Mouse (Mus musculus) midbrain, embryonic 13.5 days (tissue): ENCODE data around the gene Eif3l. TPM values are rescaled to one million over a fixed set of nuclear protein-coding genes. Genes with fewer than 3 reads are reported as not detected.
"Not testable (repeated sequence)": the region's sequence is repeated elsewhere in the genome, so short reads cannot be mapped to it uniquely, and the experiment has no call there.

Experiments used
- ATAC-seq: fragments of 200-750 bp; cut with Nextera tagmentation; 2 replicates; pipeline ENCODE4 v1.8.0; 2017; ENCODE audit warnings: mild to moderate bottlenecking, moderate TSS enrichment, moderate library complexity
- H3K27ac ChIP-seq: fragments of 300-500 bp; sonication (generic); 2 replicates; pipeline ENCODE4 v1.5.1; 2015; ENCODE audit warnings: inconsistent platforms, mild to moderate bottlenecking, moderate library complexity
- H3K27me3 ChIP-seq: fragments of 300-500 bp; sonication (generic); 2 replicates; pipeline ENCODE4 v1.6.1; 2015; ENCODE audit warnings: mild to moderate bottlenecking, inconsistent platforms
- H3K36me3 ChIP-seq: fragments of 300-500 bp; sonication (generic); 2 replicates; pipeline ENCODE4 v1.6.1; 2015; ENCODE audit warnings: mild to moderate bottlenecking, inconsistent platforms
- H3K4me1 ChIP-seq: fragments of 300-500 bp; sonication (generic); replicated peaks from 2 replicates; pipeline ENCODE4 v1.6.1; 2015; ENCODE audit warnings: inconsistent platforms
- H3K4me2 ChIP-seq: fragments of 300-500 bp; sonication (generic); replicated peaks from 2 replicates; pipeline ENCODE4 v1.6.1; 2015; ENCODE audit warnings: moderate library complexity, mild to moderate bottlenecking, inconsistent platforms
- H3K4me3 ChIP-seq: fragments of 300-500 bp; sonication (generic); replicated peaks from 2 replicates; pipeline ENCODE4 v1.5.1; 2015; ENCODE audit warnings: mild to moderate bottlenecking, inconsistent platforms
- H3K9ac ChIP-seq: fragments of 300-500 bp; sonication (generic); replicated peaks from 2 replicates; pipeline ENCODE4 v1.6.1; 2015; ENCODE audit warnings: mild to moderate bottlenecking, inconsistent platforms
- H3K9me3 ChIP-seq: fragments of 300-500 bp; sonication (generic); 2 replicates; pipeline ENCODE4 v1.6.1; 2016; ENCODE audit warnings: mild to moderate bottlenecking, inconsistent platforms
- WGBS: fragments of 180-500 bp; shearing (Covaris S2); methylation state at CpG from one replicate; pipeline ENCODE4 v1.1.7; 2015; 5-methylcytosine and 5-hydroxymethylcytosine counted together
- polyA plus RNA-seq: library from polyadenylated mRNA; unstranded; fragments of >200 nt; fragmentation: Nextera tagmentation; extraction: Ambion mirVana; gene quantifications from 2 replicates; pipeline ENCODE4 v1.2.1, GENCODE M21; 2015

Gene Eif3l
- 180 and 186 TPM in 2 replicates for polyA plus RNA-seq

GRCm38 (mm10) chr15:79074913-79075532 is at the start of gene Eif3l:
Gene Eif3l (plus strand): TSS chr15:79075179.
- H3K9me3 ChIP-seq, result no peaks in the 10 kb centered on the region
- H3K27me3 ChIP-seq, result 0 out of 2 replicates have a peak, but pooled peaks cover 3% of the 10 kb centered on the region
- peak within 1 kb of the TSS; percentile 86 for H3K9ac ChIP-seq
- peak within 1 kb of the TSS; percentile 97 for H3K4me2 ChIP-seq
- peak; percentile 91 for ATAC-seq
- under 1% methylated on average over 49 of the region's 49 CpGs for WGBS
- H3K27ac ChIP-seq, result peak within 1 kb of the TSS; percentile 78
- peak within 1 kb of the TSS; percentile 93 for H3K4me3 ChIP-seq
- H3K4me1 ChIP-seq, result peaks cover 25% of the 10 kb centered on the region
- peaks cover 36% of the 10 kb centered on the region for H3K36me3 ChIP-seq

- Histone ChIP-seq H3K4me2 (peak overlapping the region; percentile 45), H3K9me3 (no peaks in the 10 kb centered on the region), H3K4me1 (peaks cover 44% of the 10 kb centered on the region), H3K4me3 (peak overlapping the region; percentile 2), H3K27ac (no peak overlapping the region), H3K9ac (peak overlapping the region; percentile 17; the same call in 1 of the 2 replicates), H3K36me3 (no peaks in the 10 kb centered on the region), H3K27me3 (peaks cover 8% of the 10 kb centered on the region; the same call in 1 of the 2 replicates)
- no peak for ATAC-seq
- 8% methylated on average over 15 of the region's 18 CpGs for WGBS
Observed at GRCm38 (mm10) chr15:79025687-79026308, 49.2 kb upstream of the Eif3l start.

- H3K9me3 ChIP-seq, result no peaks in the 10 kb centered on the region
- no peaks in the 10 kb centered on the region for H3K36me3 ChIP-seq
- H3K27ac ChIP-seq, result no peak overlapping the region
- H3K9ac ChIP-seq, result peak overlapping the region; percentile 99; the same call in 1 of the 2 replicates
- peak overlapping the region; percentile 99 for H3K4me2 ChIP-seq
- no peak for ATAC-seq
- H3K4me1 ChIP-seq, result peaks cover 53% of the 10 kb centered on the region
- 45% methylated on average over 14 of the region's 14 CpGs for WGBS
- H3K27me3 ChIP-seq, result peaks cover 8% of the 10 kb centered on the region; the same call in 1 of the 2 replicates
- H3K4me3 ChIP-seq, result peak overlapping the region; percentile 60; the same call in 1 of the 2 replicates
Observed at GRCm38 (mm10) chr15:79026511-79027290, 48.3 kb upstream of the Eif3l start.

GRCm38 (mm10) chr15:79027291-79028205 is 47.4 kb upstream of the Eif3l start:
- H3K4me3 ChIP-seq, result peak overlapping the region; percentile 60
- H3K9ac ChIP-seq, result peak overlapping the region; percentile 99
- peak; percentile 35; the same call in 1 of the 2 replicates for ATAC-seq
- H3K27ac ChIP-seq, result peak overlapping the region; percentile 96
- H3K4me1 ChIP-seq, result peaks cover 60% of the 10 kb centered on the region
- H3K36me3 ChIP-seq, result no peaks in the 10 kb centered on the region
- H3K27me3 ChIP-seq, result peaks cover 8% of the 10 kb centered on the region; the same call in 1 of the 2 replicates
- H3K9me3 ChIP-seq, result no peaks in the 10 kb centered on the region
- 8% methylated on average over 40 of the region's 46 CpGs for WGBS
- H3K4me2 ChIP-seq, result peak overlapping the region; percentile 99

GRCm38 (mm10) chr15:79028237-79028738 is 46.7 kb upstream of the Eif3l start, which contains the start of gene H1f0:
Gene H1f0 (plus strand): TSS chr15:79028450.
- Histone ChIP-seq H3K9me3 (no peaks in the 10 kb centered on the region), H3K9ac (peak within 1 kb of the TSS; percentile 99), H3K36me3 (no peaks in the 10 kb centered on the region), H3K4me1 (peaks cover 62% of the 10 kb centered on the region), H3K27me3 (peaks cover 8% of the 10 kb centered on the region; the same call in 1 of the 2 replicates), H3K27ac (peak within 1 kb of the TSS; percentile 96), H3K4me2 (peak within 1 kb of the TSS; percentile 99), H3K4me3 (peak within 1 kb of the TSS; percentile 60)
- WGBS, result 1% methylated on average over 58 of the region's 58 CpGs
- ATAC-seq, result peak; percentile 80

GRCm38 (mm10) chr15:79028823-79029484 is 46.0 kb upstream of the Eif3l start:
- peak overlapping the region; percentile 99 for H3K9ac ChIP-seq
- WGBS, result 23% methylated on average over 16 of the region's 16 CpGs
- H3K27me3 ChIP-seq, result peaks cover 6% of the 10 kb centered on the region; the same call in 1 of the 2 replicates
- peak overlapping the region; percentile 96 for H3K27ac ChIP-seq
- no peak for ATAC-seq
- no peaks in the 10 kb centered on the region for H3K9me3 ChIP-seq
- H3K4me2 ChIP-seq, result peak overlapping the region; percentile 99
- peak overlapping the region; percentile 60 for H3K4me3 ChIP-seq
- H3K4me1 ChIP-seq, result peaks cover 62% of the 10 kb centered on the region
- H3K36me3 ChIP-seq, result no peaks in the 10 kb centered on the region

GRCm38 (mm10) chr15:79029519-79030241 is 45.3 kb upstream of the Eif3l start:
- Histone ChIP-seq H3K4me2 (peak overlapping the region; percentile 99), H3K9me3 (no peaks in the 10 kb centered on the region), H3K4me1 (peaks cover 62% of the 10 kb centered on the region), H3K27me3 (peaks cover 5% of the 10 kb centered on the region; the same call in 1 of the 2 replicates), H3K27ac (peak overlapping the region; percentile 73; the same call in 1 of the 2 replicates), H3K36me3 (no peaks in the 10 kb centered on the region), H3K9ac (peak overlapping the region; percentile 99), H3K4me3 (peak overlapping the region; percentile 60)
- 11% methylated on average over 11 of the region's 11 CpGs for WGBS
- no peak for ATAC-seq

- Histone ChIP-seq H3K4me1 (peaks cover 54% of the 10 kb centered on the region), H3K9me3 (no peaks in the 10 kb centered on the region), H3K4me2 (peak overlapping the region; percentile 99), H3K9ac (peak overlapping the region; percentile 99), H3K36me3 (no peaks in the 10 kb centered on the region), H3K27me3 (peaks cover 3% of the 10 kb centered on the region; the same call in 1 of the 2 replicates), H3K27ac (peak overlapping the region; percentile 73; the same call in 1 of the 2 replicates), H3K4me3 (peak overlapping the region; percentile 60)
- under 1% methylated on average over 52 of the region's 52 CpGs for WGBS
- peak; percentile 82 for ATAC-seq
Observed at GRCm38 (mm10) chr15:79030551-79031435, 44.2 kb upstream of the Eif3l start.

- H3K4me3 ChIP-seq, H3K9me3 ChIP-seq, H3K36me3 ChIP-seq, H3K27ac ChIP-seq, ATAC-seq, H3K9ac ChIP-seq, H3K27me3 ChIP-seq: not testable (repeated sequence)
- peak overlapping the region; percentile 17; the same call in 1 of the 2 replicates for H3K4me2 ChIP-seq
- 87% methylated on average over 5 of the region's 5 CpGs for WGBS
- H3K4me1 ChIP-seq, result peaks cover 44% of the 10 kb centered on the region
Observed at GRCm38 (mm10) chr15:79031908-79032307, 43.1 kb upstream of the Eif3l start.
